Mouse (Mus musculus): ENCODE results near the gene Foxp1. TPM values are rescaled to one million over a fixed set of nuclear protein-coding genes. Genes with fewer than 3 reads are reported as not detected.

Foxp1 gene
- polyA plus RNA-seq, 1 experiment from 2014 or later: 110 TPM

DNA sequence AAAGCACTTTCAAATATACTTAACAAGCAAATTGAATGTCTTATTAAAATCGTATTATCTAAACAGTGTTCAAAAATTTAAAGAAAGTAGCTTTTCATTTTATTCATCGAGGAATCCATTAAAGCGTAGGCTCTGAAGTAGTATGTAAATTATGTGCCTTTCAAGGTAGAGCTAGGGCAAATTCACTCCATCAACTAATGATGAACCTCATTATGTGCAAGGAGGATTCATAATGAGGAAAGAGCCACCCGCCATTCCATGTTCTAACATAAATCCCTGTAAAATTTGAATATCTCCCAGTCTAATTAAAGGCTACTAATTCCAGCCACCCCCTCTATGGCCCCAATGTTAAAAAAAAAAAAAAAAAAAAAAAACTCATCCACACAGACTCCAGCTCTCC lies 319.7 kb downstream of the Foxp1 start:
- WGBS (ENCODE audit: insufficient replicate concordance): 72% methylated on average over 4 of the region's 4 CpGs
- Histone ChIP-seq H3K4me1 (ENCODE audit: control insufficient read depth, insufficient read depth, low read length) (peaks cover 61% of the 10 kb centered on the region), H3K36me3 (ENCODE audit: control insufficient read depth, insufficient read depth, low read length) (no peaks in the 10 kb centered on the region), H3K4me3 (ENCODE audit: low read depth, low read length) (peak overlapping the region; percentile 49), H3K27ac (ENCODE audit: low read depth, low read length) (peak overlapping the region; percentile 84), H3K9me3 (replicated peaks; ENCODE audit: control insufficient read depth, low read length) (no peaks in the 10 kb centered on the region), H3K4me2 (peak overlapping the region; percentile 66), H3K9ac (ENCODE audit: low read depth, low read length) (peak overlapping the region; percentile 36; the same call in 1 of the 2 replicates), H3K27me3 (ENCODE audit: control insufficient read depth, insufficient read depth, low read length) (no peaks in the 10 kb centered on the region)
- ATAC-seq (replicated peaks; ENCODE audit: insufficient number of reproducible peaks, low FRiP score, low TSS enrichment): no peak

DNA sequence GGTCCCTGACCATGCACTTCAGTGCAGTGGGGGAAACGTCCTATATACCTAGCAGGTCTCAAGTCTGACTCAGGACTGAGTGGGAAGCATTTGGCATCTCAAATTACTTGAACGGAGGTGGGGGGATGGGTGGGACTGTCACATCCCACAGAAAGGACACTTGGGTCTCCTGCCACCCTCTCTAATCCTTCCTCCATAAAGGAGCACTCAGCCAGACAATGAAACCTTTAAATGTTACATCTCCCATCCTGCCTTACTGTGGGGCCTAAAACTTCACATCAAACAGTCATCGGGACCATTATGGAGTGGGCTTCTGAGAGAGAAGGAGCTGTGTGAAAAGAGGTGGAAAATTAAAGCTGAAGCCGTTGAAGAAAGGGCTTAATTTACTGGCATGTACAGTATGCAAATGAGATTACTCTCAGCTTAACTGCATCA lies 321.2 kb downstream of the Foxp1 start:
- H3K27me3 ChIP-seq (ENCODE audit: control insufficient read depth, insufficient read depth, low read length): no peaks in the 10 kb centered on the region
- H3K9ac ChIP-seq (ENCODE audit: low read depth, low read length): peak overlapping the region; percentile 52
- H3K4me1 ChIP-seq (ENCODE audit: control insufficient read depth, insufficient read depth, low read length): peaks cover 63% of the 10 kb centered on the region
- H3K27ac ChIP-seq (ENCODE audit: low read depth, low read length): peak overlapping the region; percentile 87
- 9% methylated on average over 4 of the region's 4 CpGs for WGBS (ENCODE audit: insufficient replicate concordance)
- no peaks in the 10 kb centered on the region for H3K9me3 ChIP-seq (replicated peaks; ENCODE audit: control insufficient read depth, low read length)
- H3K36me3 ChIP-seq (ENCODE audit: control insufficient read depth, insufficient read depth, low read length): no peaks in the 10 kb centered on the region
- ATAC-seq (replicated peaks; ENCODE audit: insufficient number of reproducible peaks, low FRiP score, low TSS enrichment): no peak
- peak overlapping the region; percentile 54 for H3K4me2 ChIP-seq
- H3K4me3 ChIP-seq (ENCODE audit: low read depth, low read length): no peak overlapping the region

DNA sequence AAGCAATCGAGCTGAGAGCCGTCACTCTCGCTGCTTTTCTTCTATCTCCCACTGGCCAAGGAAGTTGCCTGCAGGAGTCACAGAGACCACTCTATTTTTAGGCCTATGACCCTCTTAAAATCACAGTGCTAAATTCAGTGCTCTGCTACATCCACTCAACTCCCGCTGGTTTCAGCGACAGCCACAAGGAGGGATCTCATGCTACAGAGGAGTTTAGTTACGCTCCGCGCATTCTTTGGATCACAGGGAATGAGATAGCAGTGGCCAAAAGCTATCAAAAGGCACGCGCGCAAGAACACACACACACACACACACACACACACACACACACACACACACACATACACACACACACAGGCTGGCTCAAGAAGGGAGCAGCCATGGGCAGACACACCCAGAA lies 321.9 kb downstream of the Foxp1 start:
- Histone ChIP-seq H3K36me3 (ENCODE audit: control insufficient read depth, insufficient read depth, low read length) (no peaks in the 10 kb centered on the region), H3K4me2 (peak overlapping the region; percentile 54), H3K4me3 (ENCODE audit: low read depth, low read length) (no peak overlapping the region), H3K9me3 (replicated peaks; ENCODE audit: control insufficient read depth, low read length) (no peaks in the 10 kb centered on the region), H3K4me1 (ENCODE audit: control insufficient read depth, insufficient read depth, low read length) (peaks cover 57% of the 10 kb centered on the region), H3K27me3 (ENCODE audit: control insufficient read depth, insufficient read depth, low read length) (no peaks in the 10 kb centered on the region), H3K9ac (ENCODE audit: low read depth, low read length) (peak overlapping the region; percentile 52), H3K27ac (ENCODE audit: low read depth, low read length) (peak overlapping the region; percentile 87)
- 6% methylated on average over 11 of the region's 11 CpGs for WGBS (ENCODE audit: insufficient replicate concordance)
- peak; percentile 58 for ATAC-seq (replicated peaks; ENCODE audit: insufficient number of reproducible peaks, low FRiP score, low TSS enrichment)

- Histone ChIP-seq H3K4me1 (ENCODE audit: control insufficient read depth, insufficient read depth, low read length) (peaks cover 55% of the 10 kb centered on the region), H3K27me3 (ENCODE audit: control insufficient read depth, insufficient read depth, low read length) (no peaks in the 10 kb centered on the region), H3K36me3 (ENCODE audit: control insufficient read depth, insufficient read depth, low read length) (no peaks in the 10 kb centered on the region), H3K27ac (ENCODE audit: low read depth, low read length) (peak overlapping the region; percentile 87; the same call in 1 of the 2 replicates), H3K9ac (ENCODE audit: low read depth, low read length) (no peak overlapping the region), H3K9me3 (replicated peaks; ENCODE audit: control insufficient read depth, low read length) (no peaks in the 10 kb centered on the region), H3K4me3 (ENCODE audit: low read depth, low read length) (no peak overlapping the region), H3K4me2 (no peak overlapping the region)
- ATAC-seq (replicated peaks; ENCODE audit: insufficient number of reproducible peaks, low FRiP score, low TSS enrichment): no peak
- 57% methylated on average over 4 of the region's 4 CpGs for WGBS (ENCODE audit: insufficient replicate concordance)
These were observed 323.2 kb downstream of the Foxp1 start for GRCm38 (mm10) chr6:99199277-99199676.

DNA sequence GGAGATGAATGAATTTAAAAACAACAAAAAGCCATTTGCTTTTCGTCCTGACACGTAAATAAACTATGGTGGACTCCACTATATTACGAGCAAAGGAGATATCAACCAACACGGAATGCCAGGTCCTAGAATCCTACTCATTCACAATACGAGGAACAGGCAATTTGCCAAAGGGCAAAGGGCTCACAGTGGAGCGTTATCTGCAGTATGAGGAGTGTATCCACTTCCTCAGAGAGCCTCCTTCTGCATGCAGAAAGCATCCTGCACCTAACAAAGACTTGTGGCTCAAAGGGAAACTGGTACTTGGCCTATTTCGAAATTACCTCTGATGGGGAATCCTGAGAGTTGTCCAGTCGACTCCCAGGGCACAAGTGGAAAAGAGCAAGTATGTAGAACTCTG lies 328.8 kb downstream of the Foxp1 start:
- no peak overlapping the region for H3K9ac ChIP-seq (ENCODE audit: low read depth, low read length)
- H3K9me3 ChIP-seq (replicated peaks; ENCODE audit: control insufficient read depth, low read length): no peaks in the 10 kb centered on the region
- peaks cover 46% of the 10 kb centered on the region for H3K4me1 ChIP-seq (ENCODE audit: control insufficient read depth, insufficient read depth, low read length)
- no peak overlapping the region for H3K4me3 ChIP-seq (ENCODE audit: low read depth, low read length)
- WGBS (ENCODE audit: insufficient replicate concordance): 38% methylated on average over 8 of the region's 8 CpGs
- no peak overlapping the region for H3K4me2 ChIP-seq
- H3K27me3 ChIP-seq (ENCODE audit: control insufficient read depth, insufficient read depth, low read length): no peaks in the 10 kb centered on the region
- ATAC-seq (replicated peaks; ENCODE audit: insufficient number of reproducible peaks, low FRiP score, low TSS enrichment): 0 out of 2 replicates have a peak, but pooled peaks have one; percentile 18
- no peak overlapping the region for H3K27ac ChIP-seq (ENCODE audit: low read depth, low read length)
- no peaks in the 10 kb centered on the region for H3K36me3 ChIP-seq (ENCODE audit: control insufficient read depth, insufficient read depth, low read length)

DNA sequence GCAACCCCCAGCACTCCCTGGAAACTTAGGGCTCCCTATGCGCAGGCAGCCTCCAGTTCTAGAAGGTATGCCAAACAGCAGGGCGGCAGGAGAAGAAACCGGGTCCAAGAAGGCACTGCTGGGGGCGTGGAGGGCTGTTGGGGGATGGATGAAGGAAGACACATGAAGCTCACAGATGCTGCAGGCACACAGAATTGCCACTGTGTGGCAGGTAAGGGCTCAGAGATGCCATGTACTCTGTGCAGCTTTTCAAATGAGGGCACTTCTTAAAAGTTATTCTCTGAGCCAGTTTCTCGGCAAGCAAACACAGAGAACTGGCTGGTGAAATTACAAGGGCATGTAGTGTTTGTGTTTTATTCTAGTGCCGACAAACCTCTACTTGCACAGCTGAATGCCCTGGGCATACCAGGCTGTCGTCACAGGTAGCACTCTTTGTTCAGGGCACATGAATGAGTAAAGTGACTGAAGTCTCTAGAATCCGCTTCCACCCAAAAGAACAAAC lies 330.8 kb downstream of the Foxp1 start:
- no peaks in the 10 kb centered on the region for H3K9me3 ChIP-seq (replicated peaks; ENCODE audit: control insufficient read depth, low read length)
- no peak overlapping the region for H3K9ac ChIP-seq (ENCODE audit: low read depth, low read length)
- no peak overlapping the region for H3K27ac ChIP-seq (ENCODE audit: low read depth, low read length)
- H3K36me3 ChIP-seq (ENCODE audit: control insufficient read depth, insufficient read depth, low read length): no peaks in the 10 kb centered on the region
- H3K4me3 ChIP-seq (ENCODE audit: low read depth, low read length): no peak overlapping the region
- no peaks in the 10 kb centered on the region for H3K27me3 ChIP-seq (ENCODE audit: control insufficient read depth, insufficient read depth, low read length)
- ATAC-seq (replicated peaks; ENCODE audit: insufficient number of reproducible peaks, low FRiP score, low TSS enrichment): no peak
- no peak overlapping the region for H3K4me2 ChIP-seq
- H3K4me1 ChIP-seq (ENCODE audit: control insufficient read depth, insufficient read depth, low read length): peaks cover 44% of the 10 kb centered on the region
- 46% methylated on average over 8 of the region's 8 CpGs for whole genome bisulfite sequencing (ENCODE audit: insufficient replicate concordance)

DNA sequence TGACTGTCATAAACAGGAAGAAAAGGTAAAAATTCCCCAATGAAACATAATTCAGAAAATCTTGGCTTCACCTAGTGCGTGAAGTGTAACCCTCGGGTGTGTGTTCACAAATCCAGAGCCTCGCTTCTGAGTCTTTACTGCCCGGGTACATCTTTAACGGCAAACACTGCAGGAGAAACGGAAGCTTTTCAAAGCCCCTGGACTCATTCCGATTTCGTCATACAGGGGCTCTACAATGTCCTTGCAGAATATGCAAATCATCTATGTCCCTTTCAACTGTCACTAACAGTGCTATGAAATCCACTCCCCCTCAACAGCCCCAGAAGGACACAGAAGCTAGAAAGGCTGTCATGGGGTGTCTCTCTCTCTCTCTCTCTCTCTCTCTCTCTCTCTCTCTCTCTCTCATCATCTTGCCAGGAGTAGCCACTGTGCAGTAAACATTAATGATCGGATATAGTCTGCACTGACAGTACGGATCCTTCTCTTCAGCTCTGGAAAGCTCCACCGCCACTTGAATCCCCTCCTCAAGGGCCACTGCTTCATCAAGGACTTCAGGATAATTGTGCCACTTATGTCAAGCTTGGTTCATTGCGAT lies 331.4 kb downstream of the Foxp1 start:
- no peaks in the 10 kb centered on the region for H3K27me3 ChIP-seq (ENCODE audit: control insufficient read depth, insufficient read depth, low read length)
- no peak overlapping the region for H3K4me3 ChIP-seq (ENCODE audit: low read depth, low read length)
- WGBS (ENCODE audit: insufficient replicate concordance): 66% methylated on average over 12 of the region's 12 CpGs
- ATAC-seq (replicated peaks; ENCODE audit: insufficient number of reproducible peaks, low FRiP score, low TSS enrichment): no peak
- H3K4me2 ChIP-seq: no peak overlapping the region
- H3K9ac ChIP-seq (ENCODE audit: low read depth, low read length): no peak overlapping the region
- H3K9me3 ChIP-seq (replicated peaks; ENCODE audit: control insufficient read depth, low read length): no peaks in the 10 kb centered on the region
- H3K36me3 ChIP-seq (ENCODE audit: control insufficient read depth, insufficient read depth, low read length): no peaks in the 10 kb centered on the region
- peaks cover 46% of the 10 kb centered on the region for H3K4me1 ChIP-seq (ENCODE audit: control insufficient read depth, insufficient read depth, low read length)
- H3K27ac ChIP-seq (ENCODE audit: low read depth, low read length): no peak overlapping the region

- Histone ChIP-seq H3K27me3 (ENCODE audit: control insufficient read depth, insufficient read depth, low read length) (no peaks in the 10 kb centered on the region), H3K36me3 (ENCODE audit: control insufficient read depth, insufficient read depth, low read length) (no peaks in the 10 kb centered on the region), H3K9ac (ENCODE audit: low read depth, low read length) (no peak overlapping the region), H3K4me1 (ENCODE audit: control insufficient read depth, insufficient read depth, low read length) (peaks cover 49% of the 10 kb centered on the region), H3K9me3 (replicated peaks; ENCODE audit: control insufficient read depth, low read length) (no peaks in the 10 kb centered on the region), H3K27ac (ENCODE audit: low read depth, low read length) (no peak overlapping the region), H3K4me2 (no peak overlapping the region), H3K4me3 (ENCODE audit: low read depth, low read length) (no peak overlapping the region)
- WGBS (ENCODE audit: insufficient replicate concordance): 63% methylated on average over 8 of the region's 8 CpGs
- ATAC-seq (replicated peaks; ENCODE audit: insufficient number of reproducible peaks, low FRiP score, low TSS enrichment): no peak
These were observed 332.6 kb downstream of the Foxp1 start for GRCm38 (mm10) chr6:99189967-99190366.
